In genomic region chr5:30886209-30886608, GRCm38 (mm10) we compare ENCODE assay signal across 9 mouse cellular contexts. TPM values are rescaled to one million over a fixed set of nuclear protein-coding genes. Genes with fewer than 3 reads are reported as not detected.
DNase-seq lines count a peak whose midpoint lies in the region; ATAC-seq and TF ChIP-seq lines count a peak whose summit lies in the region.
"Had no signal": no experiment of that assay in that cellular context is flagged by ENCODE, and none has a peak within 500 bp of the region (broad histone marks: within the 10 kb centered on the region; RNA-seq: fewer than 3 reads in every experiment).

No protein-coding gene starts in this region.

- peaks cover 8% of the 10 kb centered on the region for H3K36me3 ChIP-seq in hindbrain, embryonic 13.5 days
- no peaks in the 10 kb centered on the region for H3K36me3 ChIP-seq in hindbrain, embryonic 11.5 days (ENCODE audit: control insufficient read depth, insufficient read depth, low read length)
- peaks cover 0 to 12% of the 10 kb centered on the region in 2 experiments for H3K36me3 ChIP-seq in CH12.LX (replicated peaks in 1 of 2; ENCODE audit: control insufficient read depth in 1 of 2, insufficient read depth in 1 of 2, low read length in 1 of 2)
- peaks cover 9% of the 10 kb centered on the region for H3K36me3 ChIP-seq in forebrain, embryonic 12.5 days (replicated peaks)
- H3K36me3 ChIP-seq in limb, embryonic 15.5 days = peaks cover 4% of the 10 kb centered on the region; the same call in 1 of the 2 replicates

- no peak overlapping the region for H3K27ac ChIP-seq in hindbrain, embryonic 13.5 days
- no peak overlapping the region for H3K27ac ChIP-seq in hindbrain, embryonic 11.5 days (ENCODE audit: low read depth, low read length)
- H3K27ac ChIP-seq in CH12.LX (ENCODE audit: insufficient read depth, low read depth) = no peak overlapping the region
- H3K27ac ChIP-seq in forebrain, embryonic 12.5 days = no peak overlapping the region
- H3K27ac ChIP-seq in limb, embryonic 15.5 days = no peak overlapping the region
- no peak overlapping the region for H3K27ac ChIP-seq in layer of hippocampus, adult 2 months

- TF ChIP-seq RAD21 in CH12.LX (IDR thresholded peaks at IDR 0.05; ENCODE audit: low read depth, low read length) = no peak

- no peaks in the 10 kb centered on the region for H3K9me3 ChIP-seq in hindbrain, embryonic 13.5 days
- no peaks in the 10 kb centered on the region for H3K9me3 ChIP-seq in hindbrain, embryonic 11.5 days (ENCODE audit: control insufficient read depth, low read length)
- H3K9me3 ChIP-seq in CH12.LX (replicated peaks; ENCODE audit: low read length) = no peaks in the 10 kb centered on the region
- no peaks in the 10 kb centered on the region for H3K9me3 ChIP-seq in forebrain, embryonic 12.5 days
- H3K9me3 ChIP-seq in limb, embryonic 15.5 days = no peaks in the 10 kb centered on the region

- H3K27me3 ChIP-seq in hindbrain, embryonic 13.5 days = no peaks in the 10 kb centered on the region
- H3K27me3 ChIP-seq in hindbrain, embryonic 11.5 days (ENCODE audit: control insufficient read depth, insufficient read depth, low read length) = no peaks in the 10 kb centered on the region
- H3K27me3 ChIP-seq in CH12.LX (replicated peaks) = no peaks in the 10 kb centered on the region
- no peaks in the 10 kb centered on the region for H3K27me3 ChIP-seq in forebrain, embryonic 12.5 days
- no peaks in the 10 kb centered on the region for H3K27me3 ChIP-seq in limb, embryonic 15.5 days

- no peak for DNase-seq in hindbrain, embryonic 11.5 days (ENCODE audit: low spot score)
- DNase-seq in CH12.LX (ENCODE audit: extremely low read depth) = no peak
- DNase-seq in ovary, postnatal 14 days (ENCODE audit: low spot score) = no peak
- DNase-seq in layer of hippocampus, adult 2 months (ENCODE audit: low spot score in 2 of 2) = no peak
- DNase-seq in spleen, adult 12 weeks (ENCODE audit: low spot score) = no peak
- DNase-seq: cerebellum, adult 18-20 months had no signal

- no peak overlapping the region for H3K9ac ChIP-seq in hindbrain, embryonic 13.5 days
- H3K9ac ChIP-seq in hindbrain, embryonic 11.5 days (ENCODE audit: low read depth, low read length) = no peak overlapping the region
- no peak overlapping the region; the same call in 1 of the 2 replicates for H3K9ac ChIP-seq in CH12.LX (ENCODE audit: insufficient read depth, low read depth)
- H3K9ac ChIP-seq in forebrain, embryonic 12.5 days = no peak overlapping the region
- no peak overlapping the region for H3K9ac ChIP-seq in limb, embryonic 15.5 days

- TF ChIP-seq POLR2A in CH12.LX (IDR thresholded peaks at IDR 0.05; ENCODE audit: low read depth, low read length) = no peak

- TF ChIP-seq EP300 in CH12.LX (IDR thresholded peaks at IDR 0.05; ENCODE audit: low read length) = no peak

- H3K79me2 ChIP-seq in CH12.LX (replicated peaks; ENCODE audit: control insufficient read depth, extremely low read depth, insufficient read depth, poor library complexity, severe bottlenecking) = no peaks in the 10 kb centered on the region

- H3K4me3 ChIP-seq in hindbrain, embryonic 13.5 days = peak overlapping the region; percentile 85
- no peak overlapping the region for H3K4me3 ChIP-seq in hindbrain, embryonic 11.5 days (ENCODE audit: low read depth, low read length)
- H3K4me3 ChIP-seq in CH12.LX (replicated peaks in 1 of 3; ENCODE audit: low read depth in 2 of 3, low read length in 2 of 3, poor library complexity in 1 of 3) = no peak overlapping the region
- H3K4me3 ChIP-seq in forebrain, embryonic 12.5 days (replicated peaks) = no peak overlapping the region
- 0 out of 2 replicates have a peak overlapping the region, but pooled peaks have one; percentile 81 for H3K4me3 ChIP-seq in limb, embryonic 15.5 days
- no peak overlapping the region for H3K4me3 ChIP-seq in layer of hippocampus, adult 2 months

- in situ Hi-C loops in CH12.LX (cut with MboI; ENCODE audit: low pct_ligation_motif_present, low pct_unique_long_range_greater_than_20kb, low sequenced_read_pairs) = no loop called here

- TF ChIP-seq CTCF in CH12.LX (conservative IDR thresholded peaks at IDR 0.05 in 1 of 2, IDR thresholded peaks at IDR 0.05 in 1 of 2; ENCODE audit: low read depth in 2 of 2, low read length in 2 of 2) = no peak
- TF ChIP-seq CTCF in layer of hippocampus, adult 2 months (conservative IDR thresholded peaks at IDR 0.05) = no peak

- no peak for ATAC-seq in hindbrain, embryonic 13.5 days (ENCODE audit: low FRiP score)
- ATAC-seq in hindbrain, embryonic 11.5 days (ENCODE audit: low FRiP score) = no peak
- no peak for ATAC-seq in forebrain, embryonic 12.5 days (ENCODE audit: low FRiP score)
- ATAC-seq in limb, embryonic 15.5 days (ENCODE audit: insufficient number of reproducible peaks, low FRiP score, low TSS enrichment, low read depth) = no peak

- 40% methylated on average over 4 of the region's 4 CpGs for WGBS in hindbrain, embryonic 13.5 days
- 61% methylated on average over 4 of the region's 4 CpGs for WGBS in hindbrain, embryonic 11.5 days
- 47% methylated on average over 4 of the region's 4 CpGs for WGBS in forebrain, embryonic 12.5 days
- 34% methylated on average over 4 of the region's 4 CpGs for WGBS in limb, embryonic 15.5 days

- H3K4me1 ChIP-seq in hindbrain, embryonic 13.5 days (replicated peaks) = peaks cover 18% of the 10 kb centered on the region
- no peaks in the 10 kb centered on the region; the same call in none of the 2 replicates for H3K4me1 ChIP-seq in hindbrain, embryonic 11.5 days (replicated peaks; ENCODE audit: control insufficient read depth, insufficient read depth, low read length)
- peaks cover 3 to 18% of the 10 kb centered on the region in 2 experiments for H3K4me1 ChIP-seq in CH12.LX (ENCODE audit: control insufficient read depth in 1 of 2, insufficient read depth in 2 of 2)
- H3K4me1 ChIP-seq in forebrain, embryonic 12.5 days = peaks cover 17% of the 10 kb centered on the region
- peaks cover 20% of the 10 kb centered on the region for H3K4me1 ChIP-seq in limb, embryonic 15.5 days

- peak overlapping the region; percentile 73 for H3K4me2 ChIP-seq in hindbrain, embryonic 13.5 days
- no peak overlapping the region; the same call in 1 of the 2 replicates for H3K4me2 ChIP-seq in hindbrain, embryonic 11.5 days (replicated peaks; ENCODE audit: low read depth, low read length)
- peak overlapping the region; percentile 97; the same call in 1 of the 2 replicates for H3K4me2 ChIP-seq in CH12.LX (ENCODE audit: insufficient read depth, low read depth, poor library complexity, severe bottlenecking)
- H3K4me2 ChIP-seq in forebrain, embryonic 12.5 days = peak overlapping the region; percentile 69; the same call in 1 of the 2 replicates
- H3K4me2 ChIP-seq in limb, embryonic 15.5 days = peak overlapping the region; percentile 72; the same call in 1 of the 2 replicates

- dilution Hi-C loops in CH12.LX (cut with MboI; ENCODE audit: extremely low pct_ligation_motif_present, extremely low pct_unique_long_range_greater_than_20kb, low sequenced_read_pairs) = no loop called here

RNA-seq across cellular contexts. Expression of gene Agbl5, which starts 2.3 kb away (rescaled TPM):
- 23.6 and 24.8 TPM in 2 replicates for polyA plus RNA-seq in hindbrain, embryonic 13.5 days (2015; fragmentation: Nextera tagmentation; extraction: Ambion mirVana)
- polyA plus RNA-seq in hindbrain, embryonic 11.5 days (2014; fragmentation: Nextera tagmentation; extraction: Ambion mirVana) = 21.5 and 24.0 TPM in 2 replicates
- total RNA-seq in CH12.LX (2012; rRNA removed) = 8.0 and 9.3 TPM in 2 replicates
- 3.5 and 4.1 TPM in 2 replicates for total RNA-seq in CH12.LX (2014; rRNA removed)
- polyA plus RNA-seq in CH12.LX (2012; ENCODE audit: insufficient read length, low read depth) = 8.4 and 11.6 TPM in 2 replicates
- 28.8 TPM in 2 replicates for polyA plus RNA-seq in forebrain, embryonic 12.5 days (2016; fragmentation: Nextera tagmentation; extraction: Ambion mirVana)
- polyA plus RNA-seq in limb, embryonic 15.5 days (2015; fragmentation: Nextera tagmentation; extraction: Ambion mirVana) = 16.4 and 21.9 TPM in 2 replicates
- 10 to 100 TPM; 12.2 to 15.5 TPM for total RNA-seq in layer of hippocampus, adult 2 months (2021)

RNA-seq across cellular contexts. Expression of gene Tmem214, which starts 18.4 kb away (rescaled TPM):
- polyA plus RNA-seq in hindbrain, embryonic 13.5 days (2015; fragmentation: Nextera tagmentation; extraction: Ambion mirVana) = 59.5 and 61.9 TPM in 2 replicates
- polyA plus RNA-seq in hindbrain, embryonic 11.5 days (2014; fragmentation: Nextera tagmentation; extraction: Ambion mirVana) = 33.3 and 37.1 TPM in 2 replicates
- total RNA-seq in CH12.LX (2012; rRNA removed) (31.9 and 36.7 TPM in 2 replicates), CH12.LX (2014; rRNA removed) (25.2 and 28.3 TPM in 2 replicates)
- 28.0 and 35.3 TPM in 2 replicates for polyA plus RNA-seq in CH12.LX (2012; ENCODE audit: insufficient read length, low read depth)
- polyA plus RNA-seq in forebrain, embryonic 12.5 days (2016; fragmentation: Nextera tagmentation; extraction: Ambion mirVana) = 52.5 and 56.4 TPM in 2 replicates
- 97.7 and 97.9 TPM in 2 replicates for polyA plus RNA-seq in limb, embryonic 15.5 days (2015; fragmentation: Nextera tagmentation; extraction: Ambion mirVana)
- total RNA-seq in layer of hippocampus, adult 2 months (2021) = 10 to 100 TPM; 60.8 to 63.2 TPM

RNA-seq across cellular contexts. Expression of gene Ost4, which starts 21.4 kb away (rescaled TPM):
- polyA plus RNA-seq in hindbrain, embryonic 13.5 days (2015; fragmentation: Nextera tagmentation; extraction: Ambion mirVana) = 272 and 289 TPM in 2 replicates
- polyA plus RNA-seq in hindbrain, embryonic 11.5 days (2014; fragmentation: Nextera tagmentation; extraction: Ambion mirVana) = 335 and 338 TPM in 2 replicates
- total RNA-seq in CH12.LX (2012; rRNA removed) (181 and 244 TPM in 2 replicates), CH12.LX (2014; rRNA removed) (221 and 263 TPM in 2 replicates)
- 312 and 330 TPM in 2 replicates for polyA plus RNA-seq in CH12.LX (2012; ENCODE audit: insufficient read length, low read depth)
- polyA plus RNA-seq in forebrain, embryonic 12.5 days (2016; fragmentation: Nextera tagmentation; extraction: Ambion mirVana) = 302 and 315 TPM in 2 replicates
- 464 and 505 TPM in 2 replicates for polyA plus RNA-seq in limb, embryonic 15.5 days (2015; fragmentation: Nextera tagmentation; extraction: Ambion mirVana)
- 10 to 100 TPM; 91.5 to 93.8 TPM for total RNA-seq in layer of hippocampus, adult 2 months (2021)

RNA-seq across cellular contexts. Expression of gene Emilin1, which starts 27.0 kb away (rescaled TPM):
- polyA plus RNA-seq in hindbrain, embryonic 13.5 days (2015; fragmentation: Nextera tagmentation; extraction: Ambion mirVana) = 23.6 and 30.2 TPM in 2 replicates
- 46.0 and 48.5 TPM in 2 replicates for polyA plus RNA-seq in hindbrain, embryonic 11.5 days (2014; fragmentation: Nextera tagmentation; extraction: Ambion mirVana)
- total RNA-seq in CH12.LX (2012; rRNA removed) (0.34 TPM in 2 replicates), CH12.LX (2014; rRNA removed) (0.05 and 0.11 TPM in 2 replicates)
- polyA plus RNA-seq in CH12.LX (2012; ENCODE audit: insufficient read length, low read depth) = 0.33 and 0.63 TPM in 2 replicates
- 39.1 and 52.4 TPM in 2 replicates for polyA plus RNA-seq in forebrain, embryonic 12.5 days (2016; fragmentation: Nextera tagmentation; extraction: Ambion mirVana)
- 274 and 287 TPM in 2 replicates for polyA plus RNA-seq in limb, embryonic 15.5 days (2015; fragmentation: Nextera tagmentation; extraction: Ambion mirVana)
- 1 to 10 TPM; 2.0 TPM for total RNA-seq in layer of hippocampus, adult 2 months (2021)

RNA-seq across cellular contexts. Expression of gene Khk, which starts 35.0 kb away (rescaled TPM):
- 8.7 and 9.1 TPM in 2 replicates for polyA plus RNA-seq in hindbrain, embryonic 13.5 days (2015; fragmentation: Nextera tagmentation; extraction: Ambion mirVana)
- 4.2 and 7.8 TPM in 2 replicates for polyA plus RNA-seq in hindbrain, embryonic 11.5 days (2014; fragmentation: Nextera tagmentation; extraction: Ambion mirVana)
- total RNA-seq in CH12.LX (2012; rRNA removed) (3.7 and 5.7 TPM in 2 replicates), CH12.LX (2014; rRNA removed) (1.9 and 2.5 TPM in 2 replicates)
- polyA plus RNA-seq in CH12.LX (2012; ENCODE audit: insufficient read length, low read depth) = 2.9 and 3.7 TPM in 2 replicates
- polyA plus RNA-seq in forebrain, embryonic 12.5 days (2016; fragmentation: Nextera tagmentation; extraction: Ambion mirVana) = 4.7 and 7.7 TPM in 2 replicates
- 23.6 and 28.1 TPM in 2 replicates for polyA plus RNA-seq in limb, embryonic 15.5 days (2015; fragmentation: Nextera tagmentation; extraction: Ambion mirVana)
- total RNA-seq in layer of hippocampus, adult 2 months (2021) = 10 to 100 TPM; 17.0 to 17.7 TPM

Comparison
In these comparisons a context has a peak if more than half of its experiments do, and no peak if none do; other contexts are left out.
1. H3K4me3 ChIP-seq: peak in hindbrain, embryonic 13.5 days (single experiment) and limb, embryonic 15.5 days (single experiment); none in hindbrain, embryonic 11.5 days (single experiment), CH12.LX (0 of 3), forebrain, embryonic 12.5 days (single experiment) and layer of hippocampus, adult 2 months (single experiment).